Mouse (Mus musculus): ENCODE data around the gene H2-Q4.
"Not testable (repeated sequence)": the region's sequence is repeated elsewhere in the genome, so short reads cannot be mapped to it uniquely, and the experiment has no call there.

The H2-Q4 gene

GRCm38 (mm10) chr17:35420206-35420810 lies 40.9 kb downstream of the H2-Q4 start:
- not testable (repeated sequence) for DNase-seq (ENCODE audit: low spot score in 2 of 2)

GRCm38 (mm10) chr17:35421331-35421730 lies 41.9 kb downstream of the H2-Q4 start:
- not testable (repeated sequence) for DNase-seq (ENCODE audit: low spot score in 2 of 2)

GRCm38 (mm10) chr17:35422360-35422759 lies 42.9 kb downstream of the H2-Q4 start:
- not testable (repeated sequence) for DNase-seq (ENCODE audit: low spot score in 2 of 2)

GRCm38 (mm10) chr17:35423131-35423810 lies 43.9 kb downstream of the H2-Q4 start:
- not testable (repeated sequence) for DNase-seq (ENCODE audit: low spot score in 2 of 2)

GRCm38 (mm10) chr17:35424106-35424505 lies 44.7 kb downstream of the H2-Q4 start:
- DNase-seq (ENCODE audit: low spot score in 2 of 2): not testable (repeated sequence)

GRCm38 (mm10) chr17:35424624-35425416 lies 45.4 kb downstream of the H2-Q4 start, which contains the start of gene H2-Q6:
H2-Q6 (plus strand) TSS chr17:35424850.
- DNase-seq (ENCODE audit: low spot score in 2 of 2): not testable (repeated sequence)

GRCm38 (mm10) chr17:35425474-35425873 lies 46.1 kb downstream of the H2-Q4 start:
- not testable (repeated sequence) for DNase-seq (ENCODE audit: low spot score in 2 of 2)

GRCm38 (mm10) chr17:35428883-35429282 lies 49.5 kb downstream of the H2-Q4 start:
- not testable (repeated sequence) for DNase-seq (ENCODE audit: low spot score in 2 of 2)

- DNase-seq (ENCODE audit: low spot score in 2 of 2): not testable (repeated sequence)
Measured at GRCm38 (mm10) chr17:35430671-35431070, 51.3 kb downstream of the H2-Q4 start.

GRCm38 (mm10) chr17:35432167-35432566 lies 52.8 kb downstream of the H2-Q4 start:
- DNase-seq (ENCODE audit: low spot score in 2 of 2): not testable (repeated sequence)

- not testable (repeated sequence) for DNase-seq (ENCODE audit: low spot score in 2 of 2)
Measured at GRCm38 (mm10) chr17:35434836-35435235, 55.4 kb downstream of the H2-Q4 start.

Measured in right cerebral cortex, postnatal 36 days (tissue).